Mouse (Mus musculus): ENCODE measurements around the gene Tmem86b.

DNA sequence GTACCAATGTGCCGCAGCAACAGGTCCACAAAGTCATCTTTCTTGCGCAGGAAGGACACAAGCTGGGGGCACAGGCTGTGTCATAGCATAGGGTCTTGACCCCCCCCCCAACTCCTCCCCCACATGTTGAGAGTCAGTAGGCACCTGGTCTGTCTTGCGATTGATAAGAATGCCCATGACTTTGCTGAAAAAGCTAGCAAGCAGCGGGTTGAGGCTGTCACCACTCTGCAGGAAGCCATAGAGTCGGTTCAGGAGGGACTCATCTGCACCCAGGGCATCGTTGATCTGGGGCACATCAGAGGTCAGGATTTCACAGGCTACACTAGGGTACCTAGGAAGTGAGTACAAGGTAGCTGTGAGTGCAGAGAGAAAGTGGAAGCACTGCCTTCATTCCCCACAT, 12.0 kb upstream of the Tmem86b start:
- TF ChIP-seq CTCF (IDR thresholded peaks at IDR 0.05) (no peak), POLR2A (IDR thresholded peaks at IDR 0.05; ENCODE audit: insufficient read depth, low read depth, low read length) (no peak)

Data from heart, adult 2 months (tissue).